Mouse (Mus musculus) adrenal gland, adult 10 weeks (tissue): ENCODE results near the gene Pgbd5. TPM values are rescaled to one million over a fixed set of nuclear protein-coding genes. Genes with fewer than 3 reads are reported as not detected.

Experiments used
- polyA plus RNA-seq: library from polyadenylated mRNA; stranded (reverse); fragments of 350-450 nt; fragmentation: Illumina TruSeq; extraction: RNeasy Lipid Tissue Mini Kit (QIAGEN cat#74804); gene quantifications from one replicate; pipeline ENCODE4 v1.2.3, GENCODE M21; 2014; ENCODE audit warnings: low read depth, low replicate concordance

The Pgbd5 gene
- 2.6 TPM for polyA plus RNA-seq

GRCm38 (mm10) chr8:124439558-124439957, at the start of gene Pgbd5:
Pgbd5 (minus strand) TSS chr8:124439658.

Other genes starting within 250 kb of the Pgbd5 start
- 12.6 TPM for gene Galnt2, start 208.3 kb downstream of the Pgbd5 start, polyA plus RNA-seq
- 13.0 TPM for gene Cog2, start 81.1 kb upstream of the Pgbd5 start, polyA plus RNA-seq
- gene Agt, start 130.0 kb upstream of the Pgbd5 start, polyA plus RNA-seq: 1.6 TPM
- gene Capn9, start 136.5 kb upstream of the Pgbd5 start, polyA plus RNA-seq: not detected
- gene 2310022B05Rik, start 223.7 kb upstream of the Pgbd5 start, polyA plus RNA-seq: 19.2 TPM